ENCODE assay signal across 27 mouse cellular contexts in the genomic region with DNA sequence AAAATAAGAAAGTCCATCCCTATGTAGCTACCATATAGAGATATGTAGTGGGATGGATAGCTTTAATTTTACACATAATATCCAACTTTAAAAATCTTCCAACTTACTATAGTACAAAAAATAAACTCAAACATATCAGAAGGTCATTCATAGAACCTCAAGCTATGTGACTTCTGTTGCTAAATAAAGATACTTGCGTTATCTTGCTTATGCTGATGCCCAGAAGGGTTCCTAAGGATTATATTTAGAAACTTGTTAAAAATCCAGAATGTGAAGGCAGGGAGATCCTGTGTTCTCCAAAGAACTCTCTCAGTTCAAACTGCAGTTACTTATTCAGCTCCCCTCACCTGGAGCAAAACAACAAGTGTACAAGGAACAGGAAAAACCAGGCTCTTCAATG.
A peak's percentile ranks its signal among the peaks of the same experiment; 100 is the strongest.
DNase-seq lines count a peak whose midpoint lies in the region; ATAC-seq lines count a peak whose summit lies in the region.
"Had no signal": no experiment of that assay in that cellular context is flagged by ENCODE, and none has a peak within 500 bp of the region (broad histone marks: within the 10 kb centered on the region; RNA-seq: fewer than 3 reads in every experiment).

No protein-coding gene starts in this region.

- no peak overlapping the region for H3K4me3 ChIP-seq in heart, embryonic 15.5 days
- H3K4me3 ChIP-seq in heart, embryonic 10.5 days: no peak overlapping the region
- H3K4me3 ChIP-seq in heart, embryonic 16.5 days (ENCODE audit: low read length): no peak overlapping the region
- H3K4me3 ChIP-seq: embryonic facial prominence, embryonic 10.5 days; embryonic facial prominence, embryonic 13.5 days; erythroblast, embryonic 14.5 days; forebrain, embryonic 12.5 days; forebrain, embryonic 15.5 days had no signal

- H3K9me3 ChIP-seq in heart, embryonic 15.5 days (replicated peaks): no peaks in the 10 kb centered on the region
- no peaks in the 10 kb centered on the region for H3K9me3 ChIP-seq in heart, embryonic 10.5 days
- H3K9me3 ChIP-seq in heart, embryonic 16.5 days (replicated peaks; ENCODE audit: control insufficient read depth, low read length): no peaks in the 10 kb centered on the region
- H3K9me3 ChIP-seq: embryonic facial prominence, embryonic 10.5 days; embryonic facial prominence, embryonic 13.5 days; forebrain, embryonic 12.5 days; forebrain, embryonic 15.5 days had no signal

- DNase-seq in heart, adult 11 months: peak; percentile 37
- no peak for DNase-seq in heart, postnatal 4 days
- DNase-seq in heart, adult 9 months (ENCODE audit: low spot score in 2 of 2): peak; percentile 0 to 2
- DNase-seq in heart, postnatal 25 days (ENCODE audit: low spot score): no peak
- no peak for DNase-seq in heart, embryonic 10.5 days (ENCODE audit: low spot score)
- DNase-seq in left cerebral cortex, postnatal 14 days (ENCODE audit: low spot score in 2 of 2): no peak
- DNase-seq: adrenal gland, adult 8-10 months; adrenal gland, postnatal 25 days; cerebellum, adult 11-12 months; cerebellum, adult 8-10 months; cerebellum, postnatal 10 days; cerebellum, postnatal 36 days; embryo, embryonic 11 days; gastrocnemius, postnatal 25 days; kidney, adult 18-20 months had no signal

- H3K27me3 ChIP-seq in heart, embryonic 15.5 days: no peaks in the 10 kb centered on the region
- no peaks in the 10 kb centered on the region for H3K27me3 ChIP-seq in heart, embryonic 10.5 days (ENCODE audit: insufficient read depth, poor library complexity, severe bottlenecking)
- no peaks in the 10 kb centered on the region for H3K27me3 ChIP-seq in heart, embryonic 16.5 days (ENCODE audit: control insufficient read depth, insufficient read depth, low read length)
- H3K27me3 ChIP-seq: embryonic facial prominence, embryonic 13.5 days; forebrain, embryonic 12.5 days; forebrain, embryonic 15.5 days had no signal

- no peak overlapping the region for H3K9ac ChIP-seq in heart, embryonic 15.5 days
- no peak overlapping the region for H3K9ac ChIP-seq in heart, embryonic 16.5 days (ENCODE audit: low read length)
- H3K9ac ChIP-seq: embryonic facial prominence, embryonic 13.5 days; forebrain, embryonic 12.5 days; forebrain, embryonic 15.5 days; hindbrain, embryonic 14.5 days had no signal

- WGBS in heart, embryonic 15.5 days: 43% methylated on average over 1 of the region's 1 CpGs
- 44% methylated on average over 1 of the region's 1 CpGs for WGBS in heart, embryonic 10.5 days
- 34% methylated on average over 1 of the region's 1 CpGs for WGBS in heart, embryonic 16.5 days

- H3K4me1 ChIP-seq in heart, embryonic 15.5 days (replicated peaks): no peaks in the 10 kb centered on the region; the same call in 1 of the 2 replicates
- H3K4me1 ChIP-seq in heart, embryonic 10.5 days: no peaks in the 10 kb centered on the region
- H3K4me1 ChIP-seq in heart, embryonic 16.5 days (ENCODE audit: control insufficient read depth, insufficient read depth, low read length): peaks cover 6% of the 10 kb centered on the region
- H3K4me1 ChIP-seq: embryonic facial prominence, embryonic 10.5 days; embryonic facial prominence, embryonic 13.5 days; forebrain, embryonic 12.5 days; forebrain, embryonic 15.5 days had no signal

- H3K4me2 ChIP-seq in heart, embryonic 15.5 days: no peak overlapping the region
- no peak overlapping the region for H3K4me2 ChIP-seq in heart, embryonic 16.5 days (ENCODE audit: low read depth, low read length)
- H3K4me2 ChIP-seq: embryonic facial prominence, embryonic 13.5 days; forebrain, embryonic 12.5 days; forebrain, embryonic 15.5 days; hindbrain, embryonic 14.5 days had no signal

- ATAC-seq in heart, embryonic 15.5 days (replicated peaks; ENCODE audit: insufficient number of reproducible peaks, insufficient read depth, low FRiP score, low read depth): no peak; the same call in 1 of the 2 replicates
- ATAC-seq in heart, embryonic 16.5 days (replicated peaks; ENCODE audit: extremely low read depth, insufficient read depth, low FRiP score): 0 out of 2 replicates have a peak, but pooled peaks have one; percentile 63
- ATAC-seq: activated CD4-positive, CD25-positive, alpha-beta regulatory T cell, adult 4 months; forebrain, embryonic 15.5 days; hindbrain, postnatal 0 days; inflammation-experienced regulatory T-cells, adult 6 months; intestine, embryonic 16.5 days had no signal

- no peaks in the 10 kb centered on the region for H3K36me3 ChIP-seq in heart, embryonic 15.5 days
- no peaks in the 10 kb centered on the region for H3K36me3 ChIP-seq in heart, embryonic 10.5 days
- no peaks in the 10 kb centered on the region for H3K36me3 ChIP-seq in heart, embryonic 16.5 days (ENCODE audit: control insufficient read depth, insufficient read depth)
- H3K36me3 ChIP-seq: embryonic facial prominence, embryonic 10.5 days; embryonic facial prominence, embryonic 13.5 days; forebrain, embryonic 12.5 days; forebrain, embryonic 15.5 days had no signal

- H3K27ac ChIP-seq in heart, embryonic 15.5 days: peak overlapping the region; percentile 42; the same call in 1 of the 2 replicates
- no peak overlapping the region for H3K27ac ChIP-seq in heart, embryonic 10.5 days
- peak overlapping the region; percentile 71 for H3K27ac ChIP-seq in heart, embryonic 16.5 days (ENCODE audit: low read length)
- H3K27ac ChIP-seq: embryonic facial prominence, embryonic 10.5 days; embryonic facial prominence, embryonic 13.5 days; forebrain, embryonic 12.5 days; forebrain, embryonic 15.5 days; hindbrain, embryonic 14.5 days; hindbrain, postnatal 0 days had no signal

- intact Hi-C loops in heart, postnatal 25 days (cut with DNase I): no loop called here
- intact Hi-C loops in left cerebral cortex, postnatal 14 days (cut with DNase I): no loop called here

Comparison
In these comparisons a context has a peak if more than half of its experiments do, and no peak if none do; other contexts are left out.
1. DNase-seq: peak in heart, adult 11 months (single experiment) and heart, adult 9 months (2 of 2); none in heart, postnatal 4 days (single experiment), heart, postnatal 25 days (single experiment), heart, embryonic 10.5 days (single experiment) and left cerebral cortex, postnatal 14 days (0 of 2).